Mouse (Mus musculus) thymus, postnatal 25 days (tissue): ENCODE results near the gene Exoc3l.

Experiments
- DNase-seq: peaks from one replicate; pipeline ENCODE4 v3.0.0; 2022

Gene Exoc3l

DNA sequence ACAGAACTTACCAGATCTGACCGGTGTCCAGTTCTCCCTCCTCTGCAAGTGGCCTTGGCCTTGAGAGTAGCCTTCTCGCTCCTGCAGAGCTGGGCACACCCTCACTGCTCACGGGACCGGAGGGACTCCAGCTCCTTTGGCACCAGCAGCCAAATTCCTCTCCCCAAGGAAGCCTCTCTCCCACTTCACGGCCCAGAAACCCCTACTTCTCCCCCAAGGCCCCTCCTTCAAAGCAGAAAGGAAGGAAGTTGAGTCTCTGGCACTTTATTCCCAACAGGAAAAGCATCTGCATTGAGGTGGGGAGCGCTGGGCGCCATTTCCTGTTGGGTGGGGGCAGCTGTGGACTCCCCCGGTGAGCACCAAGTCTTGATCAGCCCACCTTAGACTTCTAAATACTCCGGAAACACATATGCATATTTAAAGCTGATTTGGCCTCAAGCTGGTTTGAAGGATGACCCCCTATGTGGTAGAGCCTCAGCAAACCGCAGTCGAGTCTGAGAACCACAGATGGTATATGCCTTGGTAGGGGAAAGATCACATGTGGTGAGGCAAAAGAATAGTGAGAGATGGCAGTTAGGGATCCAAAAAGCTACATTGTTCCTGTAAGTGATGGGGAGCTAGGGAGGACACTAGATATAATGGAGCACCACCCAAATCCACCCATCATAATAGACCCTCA, at the start of gene Exoc3l:
Gene Exoc3l, minus strand, starts transcription at position 207 of the 679 bp plus-strand sequence.
- peak; percentile 31 for DNase-seq

- no peak for DNase-seq
These were observed 49.4 kb upstream of the Exoc3l start for GRCm38 (mm10) chr8:105345061-105345975.

GRCm38 (mm10) chr8:105343791-105344574, 48.1 kb upstream of the Exoc3l start:
- DNase-seq = no peak

DNA sequence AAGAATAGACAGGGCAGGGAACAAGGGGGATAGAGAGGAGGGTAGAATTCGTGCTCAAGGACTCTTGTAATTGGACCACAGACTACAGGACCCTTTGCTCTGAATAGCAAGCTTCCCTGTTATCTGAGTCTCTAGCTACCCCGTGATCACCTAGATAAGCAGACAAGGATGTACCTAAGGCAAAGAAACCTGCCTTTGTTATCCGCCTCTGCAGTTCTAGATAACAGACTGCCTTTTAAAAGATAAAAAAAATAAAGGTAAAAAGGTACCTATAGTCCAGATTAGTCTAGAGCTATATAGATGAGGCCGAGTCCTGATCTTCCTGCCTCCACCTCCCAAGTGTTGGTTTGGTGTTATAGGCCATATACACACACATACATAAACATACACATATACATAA, 46.9 kb upstream of the Exoc3l start:
- DNase-seq = no peak

GRCm38 (mm10) chr8:105341399-105341798, 45.5 kb upstream of the Exoc3l start:
- DNase-seq = no peak

GRCm38 (mm10) chr8:105339886-105340635, 44.2 kb upstream of the Exoc3l start:
- no peak for DNase-seq

- DNase-seq = no peak
These were observed 43.1 kb upstream of the Exoc3l start for GRCm38 (mm10) chr8:105338992-105339391.

DNA sequence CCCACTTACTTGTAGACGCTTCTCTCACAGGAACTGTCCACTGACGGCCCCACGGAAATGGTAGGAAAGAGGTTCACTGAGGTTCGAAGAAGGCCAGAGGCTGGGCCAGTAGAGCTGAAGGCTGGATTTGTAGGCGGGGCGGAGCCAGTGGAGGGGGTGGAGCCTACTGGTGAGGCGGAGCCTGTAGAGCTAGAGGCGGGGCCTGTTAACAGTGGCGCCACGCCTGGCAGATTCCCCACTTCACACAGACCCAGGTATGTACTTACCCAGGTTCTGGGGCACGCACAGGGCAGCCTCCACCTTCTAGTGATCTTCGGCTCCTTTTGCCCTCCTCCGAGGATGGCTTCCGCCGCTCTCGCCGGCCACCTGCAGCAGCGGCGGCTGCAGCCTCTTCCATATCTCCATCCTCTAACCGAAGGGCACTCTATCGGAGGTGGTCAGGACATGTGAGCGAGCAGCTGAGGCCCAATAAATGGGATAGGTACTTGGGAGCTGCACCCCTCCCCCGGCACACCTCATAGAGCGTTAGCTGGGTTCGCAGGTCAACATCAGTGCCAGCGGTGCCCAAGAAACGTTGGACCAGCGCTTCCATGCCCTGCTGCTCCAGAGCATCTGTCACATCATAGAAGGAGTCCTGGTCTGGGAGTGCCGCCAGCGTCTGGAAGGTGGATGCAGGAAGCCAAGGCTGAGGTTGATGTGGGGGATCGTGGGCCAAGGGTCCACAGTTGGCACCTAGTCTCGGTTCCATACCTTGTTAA, 40.7 kb upstream of the Exoc3l start:
- DNase-seq = no peak

DNA sequence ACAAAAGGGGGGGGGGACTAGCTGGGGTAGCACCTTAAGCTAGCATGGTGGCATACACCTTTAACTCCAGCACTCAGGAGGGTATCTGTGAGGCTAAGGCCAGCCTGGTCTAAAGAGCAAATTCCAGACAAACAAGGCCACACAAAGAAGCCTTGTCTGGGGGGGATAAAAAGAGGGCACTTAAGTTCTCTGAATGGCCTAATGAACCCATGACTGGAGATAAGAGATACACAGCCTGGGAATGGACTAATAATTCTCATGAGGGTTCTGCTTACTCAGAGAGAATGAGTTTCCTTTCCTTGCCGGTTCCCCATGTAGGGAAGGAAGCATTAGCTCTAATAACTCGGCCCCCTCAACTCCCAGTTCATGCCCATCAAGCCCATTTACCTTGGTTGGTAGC, 36.6 kb upstream of the Exoc3l start:
- no peak for DNase-seq

DNA sequence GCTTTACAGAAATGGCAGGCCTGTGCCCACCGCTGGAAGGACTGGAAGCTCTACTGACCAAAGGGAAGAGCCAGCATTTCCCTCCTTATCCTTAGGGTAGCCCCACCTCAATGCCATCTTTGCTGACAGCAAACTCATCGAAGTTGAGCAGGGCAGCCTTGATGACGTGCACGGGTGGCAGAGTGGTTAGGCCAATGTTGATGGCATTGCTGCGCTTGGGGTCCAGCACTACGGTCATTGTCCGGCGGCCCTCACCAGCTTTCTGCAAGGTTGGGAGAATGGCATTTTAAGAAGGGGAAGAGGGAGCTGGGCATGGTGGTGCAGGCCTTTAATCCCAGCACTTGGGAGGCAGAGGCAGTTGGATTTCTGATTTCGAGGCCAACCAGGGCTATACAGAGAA, 36.0 kb upstream of the Exoc3l start:
- DNase-seq = no peak

GRCm38 (mm10) chr8:105331469-105331868, 35.6 kb upstream of the Exoc3l start:
- DNase-seq = no peak

GRCm38 (mm10) chr8:105330325-105330724, 34.4 kb upstream of the Exoc3l start:
- no peak for DNase-seq

DNA sequence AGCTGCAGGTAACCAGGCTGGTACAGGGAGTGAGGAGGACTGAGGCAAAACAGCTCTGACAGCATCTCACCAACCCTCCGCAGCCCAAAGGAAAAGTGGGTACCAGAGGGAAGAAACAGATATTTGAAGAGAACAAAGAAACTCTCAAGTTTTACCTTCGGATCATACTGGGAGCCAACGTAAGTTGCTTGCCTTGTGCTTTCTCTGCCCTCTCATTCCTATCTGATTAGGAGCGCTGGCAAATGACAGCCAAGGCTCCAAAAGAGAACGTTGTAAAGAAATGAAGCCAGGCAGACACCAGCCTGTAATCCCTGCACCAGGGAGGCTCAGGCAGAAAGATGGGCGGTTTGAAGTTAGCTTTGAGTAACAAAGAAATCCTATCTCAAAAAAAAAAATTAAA, 31.1 kb upstream of the Exoc3l start:
- no peak for DNase-seq

DNA sequence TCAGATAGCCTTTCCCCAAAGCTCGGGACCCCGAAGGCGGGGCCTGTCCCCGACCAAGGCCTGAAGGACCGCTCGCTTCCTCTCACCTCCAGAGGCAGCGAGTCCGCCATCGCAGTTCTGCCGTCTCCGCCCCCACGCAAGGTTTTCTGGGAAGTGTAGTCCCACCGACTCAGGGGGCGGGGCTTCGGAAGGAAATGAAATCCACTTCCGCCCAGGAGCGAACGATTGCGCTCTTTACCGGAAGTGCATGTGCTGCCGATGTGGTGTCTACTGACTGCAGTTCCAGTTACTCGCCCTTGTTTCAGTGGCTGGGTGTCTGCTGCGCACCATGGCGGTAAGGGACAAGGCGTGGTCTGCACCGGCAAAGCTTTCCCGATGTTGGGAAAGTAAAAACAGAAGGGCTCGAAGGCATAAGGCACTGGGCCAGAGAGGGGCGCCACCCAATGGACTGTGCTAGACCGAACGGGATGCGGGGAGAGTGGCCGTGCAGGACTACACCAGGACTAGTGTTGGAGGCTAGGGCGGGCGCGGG, 30.3 kb upstream of the Exoc3l start, which contains the start of the genes Lrrc29 and Tmem208:
Gene Lrrc29, minus strand, starts transcription at position 138 of the 532 bp plus-strand sequence.
Gene Tmem208, plus strand, starts transcription at position 214 of the 532 bp plus-strand sequence.
- peak; percentile 98 for DNase-seq

GRCm38 (mm10) chr8:105325641-105326093, 29.8 kb upstream of the Exoc3l start:
- peak; percentile 14 for DNase-seq

DNA sequence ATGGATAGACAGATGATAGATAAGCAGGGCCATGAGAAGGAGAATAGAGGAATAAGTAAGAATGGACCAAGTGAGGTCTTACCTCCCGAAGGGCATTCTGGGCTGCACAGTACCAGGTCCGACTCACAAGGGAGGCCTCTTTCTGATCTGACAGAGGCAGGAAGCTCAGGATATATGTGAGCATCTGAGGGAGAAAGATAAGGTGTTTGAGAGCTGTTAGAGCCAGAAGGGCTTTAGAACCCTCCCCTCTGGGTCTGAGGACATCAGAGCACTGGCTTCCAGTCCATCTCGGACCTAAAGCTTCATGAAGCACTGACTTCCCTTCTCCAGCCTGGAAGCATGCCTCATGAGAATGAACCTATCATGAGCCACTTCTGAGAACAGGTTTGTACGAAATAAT, 27.3 kb upstream of the Exoc3l start:
- DNase-seq = no peak

GRCm38 (mm10) chr8:105318662-105319190, 22.8 kb upstream of the Exoc3l start:
- no peak for DNase-seq

- no peak for DNase-seq
These were observed 22.0 kb upstream of the Exoc3l start for GRCm38 (mm10) chr8:105317941-105318340.

GRCm38 (mm10) chr8:105315073-105315769, 19.3 kb upstream of the Exoc3l start:
- no peak for DNase-seq
